Mouse (Mus musculus): ENCODE results near the gene Emilin3. TPM values are rescaled to one million over a fixed set of nuclear protein-coding genes. Genes with fewer than 3 reads are reported as not detected.
"Not testable (repeated sequence)": the region's sequence is repeated elsewhere in the genome, so short reads cannot be mapped to it uniquely, and the experiment has no call there.

Emilin3 gene
- 10 to 100 TPM; 13.0 to 14.5 TPM for total RNA-seq (2021)

- peak; percentile 26 to 27 for DNase-seq
- intact Hi-C loops (cut with DNase I), result no loop called here
Observed at GRCm38 (mm10) chr2:160912231-160912671, at the start of gene Emilin3. Gene Emilin3 (minus strand): TSS chr2:160912328.

- intact Hi-C loops (cut with DNase I), result no loop called here
- no peak for DNase-seq
Observed at GRCm38 (mm10) chr2:160960956-160961646, 49.0 kb upstream of the Emilin3 start.

GRCm38 (mm10) chr2:160959901-160960300 lies 47.8 kb upstream of the Emilin3 start:
- peak; percentile 33 to 42 for DNase-seq
- intact Hi-C loops (cut with DNase I), result loop anchor here (5.0 kb wide), 1 partner anchor 42 kb away; no protein-coding TSS in a partner anchor

DNA sequence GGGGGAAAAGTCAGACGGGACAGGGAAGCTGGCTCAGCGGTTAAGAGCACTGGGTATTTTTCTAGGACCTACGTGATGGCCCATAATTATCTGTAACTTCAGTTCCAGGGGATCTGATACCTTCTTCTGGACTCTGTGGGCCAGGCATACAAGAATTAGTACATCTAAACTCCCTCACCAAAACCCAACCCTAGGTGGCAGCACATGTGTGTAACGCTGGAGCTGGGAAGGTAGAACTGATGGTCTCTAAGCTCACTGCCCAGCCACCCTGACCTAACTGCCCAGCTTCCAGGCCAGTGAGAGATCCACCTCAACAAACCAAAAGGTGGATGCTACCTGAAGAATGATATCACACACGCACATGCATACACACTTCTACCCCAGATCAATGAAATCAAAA lies 46.6 kb upstream of the Emilin3 start:
- peak; percentile 43 to 53 for DNase-seq

DNA sequence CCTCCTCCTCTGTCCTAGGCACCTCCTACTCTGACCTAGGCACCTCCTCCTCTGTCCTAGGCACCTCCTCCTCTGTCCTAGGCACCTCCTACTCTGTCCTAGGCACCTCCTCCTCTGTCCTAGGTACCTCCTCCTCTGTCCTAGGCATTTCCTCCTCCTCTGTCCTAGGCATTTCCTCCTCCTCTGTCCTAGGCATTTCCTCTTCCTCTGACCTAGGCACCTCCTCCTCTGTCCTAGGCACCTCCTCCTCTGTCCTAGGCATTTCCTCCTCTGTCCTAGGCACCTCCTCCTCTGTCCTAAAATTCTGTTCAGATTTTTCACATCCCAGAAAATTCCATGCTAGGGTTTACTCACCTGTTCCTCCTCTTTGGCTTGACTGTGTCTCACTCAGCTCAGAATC lies 45.7 kb upstream of the Emilin3 start:
- intact Hi-C loops (cut with DNase I), result loop anchor here (5.0 kb wide), 1 partner anchor 44 kb away; no protein-coding TSS in a partner anchor
- DNase-seq, result not testable (repeated sequence)

More for the DNA sequence above, 46.6 kb upstream of the Emilin3 start:
- intact Hi-C loops (cut with DNase I), result loop anchor here (5.0 kb wide), 1 partner anchor 44 kb away; no protein-coding TSS in a partner anchor

GRCm38 (mm10) chr2:160957307-160957706 lies 45.2 kb upstream of the Emilin3 start:
- not testable (repeated sequence) for DNase-seq
- intact Hi-C loops (cut with DNase I), result loop anchor here (5.0 kb wide), 1 partner anchor 45 kb away; no protein-coding TSS in a partner anchor

- intact Hi-C loops (cut with DNase I), result loop anchor here (5.0 kb wide), 1 partner anchor 47 kb away; no protein-coding TSS in a partner anchor
- DNase-seq, result peak; percentile 39 to 57
Observed at GRCm38 (mm10) chr2:160955331-160955730, 43.2 kb upstream of the Emilin3 start.

DNA sequence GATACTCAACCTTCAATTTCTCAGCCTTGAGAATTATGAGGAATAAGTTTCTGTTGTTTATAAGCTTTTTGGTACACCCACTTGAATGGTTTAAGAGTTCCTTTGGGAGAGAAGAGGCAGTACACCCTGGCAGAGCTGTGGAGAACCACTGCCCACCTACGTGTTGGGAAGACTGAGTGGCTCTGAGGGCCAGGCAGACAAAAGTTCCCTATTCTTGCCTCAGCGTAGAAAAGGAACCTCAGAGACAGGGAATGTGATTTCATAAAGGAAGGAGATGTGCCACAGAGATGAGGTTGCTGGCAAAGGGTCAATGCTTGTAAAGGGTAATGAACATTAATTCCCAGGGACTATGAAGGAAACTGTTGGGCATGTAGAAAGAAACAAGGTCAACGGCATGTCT lies 42.4 kb upstream of the Emilin3 start:
- DNase-seq, result no peak
- intact Hi-C loops (cut with DNase I), result no loop called here

GRCm38 (mm10) chr2:160953131-160953873 lies 41.2 kb upstream of the Emilin3 start:
- intact Hi-C loops (cut with DNase I), result no loop called here
- no peak for DNase-seq

DNA sequence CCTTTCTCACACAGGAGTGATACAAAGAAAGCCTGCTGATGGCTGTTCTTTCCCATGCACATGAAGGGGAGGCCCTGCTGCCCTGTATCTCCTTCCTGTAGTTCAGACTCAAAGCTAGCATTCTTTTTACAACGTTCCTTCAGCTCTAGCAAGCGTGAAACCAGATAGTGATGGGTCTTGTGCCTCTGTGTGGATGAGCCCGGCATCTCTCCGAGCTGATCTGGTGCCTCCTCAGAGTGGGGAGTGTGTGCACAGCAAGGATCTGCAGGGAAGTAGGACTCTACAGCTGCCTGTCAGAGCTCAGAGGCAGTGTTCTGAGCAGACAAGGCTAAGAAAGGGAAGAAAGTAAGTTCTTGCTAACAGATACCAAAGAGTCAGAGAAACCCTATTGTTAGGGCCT lies 39.5 kb upstream of the Emilin3 start:
- intact Hi-C loops (cut with DNase I), result no loop called here
- no peak for DNase-seq

DNA sequence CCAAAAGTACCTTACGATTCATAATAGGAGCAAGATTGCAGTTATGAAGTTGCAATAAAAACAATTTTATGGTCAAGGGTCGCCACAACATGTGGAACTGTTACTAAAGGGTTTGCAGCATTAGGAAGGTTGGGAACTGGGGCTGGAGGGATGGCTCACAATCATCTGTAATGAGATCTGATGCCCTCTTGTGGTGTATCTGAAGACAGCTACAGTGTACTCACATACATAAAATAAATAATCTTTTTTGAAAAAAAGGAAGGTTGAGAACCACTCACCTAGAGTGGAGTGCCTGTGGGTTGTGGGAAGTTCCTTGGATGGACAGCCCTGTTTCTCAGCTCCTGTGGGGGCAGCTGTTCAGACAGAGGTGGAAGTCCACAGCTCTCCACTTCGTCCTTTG lies 30.3 kb upstream of the Emilin3 start:
- intact Hi-C loops (cut with DNase I), result loop anchor here (5.0 kb wide), 1 partner anchor 345 kb away; no protein-coding TSS in a partner anchor
- DNase-seq, result no peak

- intact Hi-C loops (cut with DNase I), result loop anchor here (5.0 kb wide), 1 partner anchor 344 kb away; no protein-coding TSS in a partner anchor
- DNase-seq, result peak in 1 of 2 experiments; percentile 35
Observed at GRCm38 (mm10) chr2:160940930-160941709, 29.0 kb upstream of the Emilin3 start.

- intact Hi-C loops (cut with DNase I), result no loop called here
- no peak for DNase-seq
Observed at GRCm38 (mm10) chr2:160934451-160934850, 22.3 kb upstream of the Emilin3 start.

DNA sequence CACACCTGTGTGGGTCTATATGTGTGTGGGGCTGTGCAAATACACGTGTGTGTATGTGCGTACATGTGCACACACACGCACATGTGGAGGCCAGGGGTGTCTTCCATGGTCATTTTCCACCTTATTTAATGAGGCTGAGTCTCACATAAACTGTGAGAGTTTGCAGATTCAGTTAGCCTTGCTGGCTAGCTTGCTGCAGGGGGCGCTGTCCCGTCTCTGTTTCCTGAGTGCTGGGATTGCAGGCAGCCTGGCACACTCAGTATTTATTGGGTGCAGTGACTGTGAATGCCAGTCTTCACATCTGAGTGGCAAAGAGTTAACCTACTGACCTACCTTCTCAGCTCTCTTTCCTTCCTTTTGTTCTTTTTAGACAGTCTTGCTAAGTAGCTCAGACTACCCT lies 21.8 kb upstream of the Emilin3 start:
- intact Hi-C loops (cut with DNase I), result no loop called here
- DNase-seq, result no peak

DNA sequence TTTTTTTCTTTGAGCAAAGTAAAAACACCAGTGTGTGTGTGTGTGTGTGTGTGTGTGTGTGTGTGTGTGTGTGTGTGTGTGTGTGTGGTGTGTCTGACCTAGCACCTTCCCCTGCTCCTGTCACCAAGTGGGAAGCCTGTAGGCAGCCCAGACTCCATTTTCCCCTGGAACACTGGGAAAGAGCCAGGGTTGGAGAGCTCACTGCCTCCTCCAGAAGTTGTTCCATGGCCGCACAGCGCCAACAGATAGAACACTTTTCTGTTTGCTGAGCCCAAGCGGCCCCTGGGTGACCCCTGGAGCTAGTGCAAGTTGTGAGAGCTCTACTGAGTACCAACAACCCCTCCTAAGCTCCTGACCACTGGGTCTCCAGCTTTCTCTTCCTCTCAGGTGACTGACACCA lies 20.9 kb upstream of the Emilin3 start:
- DNase-seq, result peak in 1 of 2 experiments; percentile 37
- intact Hi-C loops (cut with DNase I), result no loop called here

GRCm38 (mm10) chr2:160932325-160932724 lies 20.2 kb upstream of the Emilin3 start:
- DNase-seq, result peak; percentile 52 to 57

DNA sequence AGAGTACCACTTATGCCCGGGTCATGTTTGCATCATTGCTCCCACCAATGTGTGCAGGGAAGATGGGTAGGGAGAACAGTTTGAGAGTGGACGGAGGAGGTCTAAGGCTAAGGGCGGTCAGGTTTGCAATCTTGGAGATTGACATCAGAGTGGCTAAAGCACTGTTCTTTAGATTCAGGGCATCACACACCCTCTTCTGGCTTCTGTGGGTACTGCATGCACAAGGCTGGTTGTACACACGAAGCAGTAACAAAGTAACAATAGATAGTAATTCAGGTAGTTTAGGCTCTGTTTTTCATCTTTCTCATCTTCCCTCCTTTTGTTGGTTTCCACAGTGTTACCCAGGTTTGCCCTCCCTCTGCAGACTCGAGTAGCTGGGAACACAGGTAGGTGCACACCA lies 19.2 kb upstream of the Emilin3 start:
- intact Hi-C loops (cut with DNase I), result no loop called here
- DNase-seq, result no peak

More at GRCm38 (mm10) chr2:160932325-160932724, 20.2 kb upstream of the Emilin3 start:
- intact Hi-C loops (cut with DNase I), result no loop called here

DNA sequence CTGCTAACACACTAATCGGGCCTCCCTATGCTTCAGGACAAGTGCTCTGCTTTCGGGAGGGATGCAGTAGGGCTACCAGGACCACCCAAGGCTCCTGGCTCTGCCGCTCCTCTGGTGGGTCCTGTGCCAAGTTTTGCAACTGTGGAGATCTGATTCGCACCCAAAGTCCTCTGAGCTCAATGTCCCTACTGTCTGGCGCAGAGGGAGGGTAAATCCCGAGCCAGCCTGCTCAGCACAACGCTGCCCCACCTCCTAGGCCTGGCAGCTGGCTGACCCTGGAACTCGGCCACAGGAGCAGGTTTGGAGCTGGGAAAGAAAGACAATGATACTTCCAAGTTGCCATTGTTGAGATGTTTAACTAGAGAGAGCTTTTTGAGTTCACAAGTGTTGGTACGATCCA lies 13.1 kb upstream of the Emilin3 start:
- DNase-seq, result peak; percentile 40 to 50
- intact Hi-C loops (cut with DNase I), result no loop called here

GRCm38 (mm10) chr2:160921285-160921684 lies 9.2 kb upstream of the Emilin3 start:
- intact Hi-C loops (cut with DNase I), result no loop called here
- no peak for DNase-seq

DNA sequence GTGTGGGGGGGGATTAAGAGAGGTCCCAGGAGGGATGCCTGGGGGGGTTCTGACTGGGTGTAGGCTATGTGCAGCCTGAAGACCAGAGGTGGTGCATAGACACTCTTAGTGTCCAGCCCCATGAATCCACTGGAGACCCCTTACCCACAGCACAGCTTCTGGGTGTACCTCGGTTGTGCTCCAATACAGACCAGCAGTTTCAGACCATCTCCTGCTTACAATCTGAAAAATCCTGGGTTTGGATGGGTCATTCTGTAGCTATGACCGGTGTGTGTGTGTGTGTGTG lies 6.7 kb upstream of the Emilin3 start:
- no peak for DNase-seq
- intact Hi-C loops (cut with DNase I), result no loop called here
